Mouse (Mus musculus): ENCODE measurements around the gene Rnf144b. TPM values are rescaled to one million over a fixed set of nuclear protein-coding genes. Genes with fewer than 3 reads are reported as not detected.
A peak's percentile ranks its signal among the peaks of the same experiment; 100 is the strongest.

Rnf144b gene
- total RNA-seq, 2 experiments from 2014 or later, result 19.1 to 21.0 TPM

DNA sequence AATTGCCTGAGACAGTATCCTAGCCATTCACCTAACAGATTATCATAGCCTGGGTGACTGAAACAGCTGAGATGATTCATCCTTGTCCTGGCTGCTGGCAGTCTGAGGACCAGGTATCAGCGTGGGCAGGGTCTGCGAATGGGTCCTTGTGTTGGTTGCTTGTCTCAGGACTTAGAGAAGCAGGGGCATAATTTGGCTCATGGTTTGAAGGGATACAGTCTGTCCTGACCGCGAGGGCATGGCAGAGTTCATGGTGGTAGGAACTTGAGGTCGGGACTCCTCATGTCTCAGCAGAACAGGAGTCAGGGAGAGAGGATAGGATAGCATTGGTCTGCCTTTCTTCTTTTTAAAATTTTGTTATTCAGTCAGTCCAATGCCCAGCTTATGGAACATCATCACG is 121.1 kb downstream of the Rnf144b start:
- DNase-seq (ENCODE audit: low spot score in 2 of 2), result no peak
- intact Hi-C loops (cut with DNase I), result loop anchor here (5.0 kb wide), 1 partner anchor 91 kb away; no protein-coding TSS in a partner anchor

- DNase-seq (ENCODE audit: low spot score in 2 of 2), result peak; percentile 65 to 90
- intact Hi-C loops (cut with DNase I), result loop anchor here (5.0 kb wide), 1 partner anchor 92 kb away; no protein-coding TSS in a partner anchor
Measured at GRCm38 (mm10) chr13:47244771-47245170, 122.3 kb downstream of the Rnf144b start.

DNA sequence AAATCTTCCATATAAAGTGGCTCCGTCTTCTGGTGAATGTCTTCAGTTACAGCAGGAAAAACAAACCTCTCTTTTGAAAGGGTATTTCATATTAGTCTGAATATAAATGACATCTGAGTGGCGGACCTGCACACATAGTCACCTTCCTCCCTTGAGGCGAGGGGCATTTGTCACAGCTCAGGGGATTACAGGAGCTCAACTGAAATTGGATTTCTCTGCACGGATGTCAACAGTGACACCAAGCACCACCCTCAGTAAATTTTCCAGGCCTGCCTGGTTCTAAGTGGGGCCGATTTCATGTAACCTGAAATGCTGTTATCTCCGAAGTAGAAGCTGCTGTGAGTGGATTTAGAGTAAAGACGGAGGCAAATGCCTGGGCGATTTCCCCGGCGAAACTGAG is 124.0 kb downstream of the Rnf144b start:
- DNase-seq (ENCODE audit: low spot score in 2 of 2), result no peak
- intact Hi-C loops (cut with DNase I), result no loop called here

DNA sequence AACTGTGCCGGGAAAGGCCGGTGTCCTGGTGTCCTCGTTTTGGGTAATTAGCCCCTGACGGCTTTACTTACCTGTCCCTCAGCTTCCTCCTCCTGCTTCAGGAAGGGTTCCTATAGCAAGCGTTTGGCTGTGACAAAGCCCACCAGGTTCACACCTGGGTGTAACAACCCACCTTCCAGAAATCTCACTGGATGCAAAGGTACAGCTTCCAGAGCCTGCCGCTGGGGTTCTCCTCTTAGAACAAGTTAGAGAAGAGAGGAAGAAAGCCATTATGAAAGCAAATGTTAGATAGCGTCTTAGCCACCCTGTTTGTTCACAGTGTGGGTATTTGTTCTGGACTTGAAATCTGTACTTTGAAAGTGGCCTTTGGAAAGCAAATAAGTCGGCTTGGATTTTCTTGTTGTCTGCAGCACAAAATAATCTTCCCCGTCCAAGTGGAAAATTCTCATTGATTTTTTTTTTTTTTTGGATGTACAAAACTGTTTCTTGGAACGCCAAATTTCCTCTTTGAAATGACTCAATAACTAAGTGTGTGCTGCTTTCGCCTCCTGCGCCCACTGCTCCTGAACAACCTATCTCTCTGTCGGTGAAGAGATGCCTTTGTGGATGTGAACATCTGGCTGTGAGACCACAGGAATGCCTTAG is 124.8 kb downstream of the Rnf144b start:
- intact Hi-C loops (cut with DNase I), result no loop called here
- DNase-seq (ENCODE audit: low spot score in 2 of 2), result no peak

GRCm38 (mm10) chr13:47248289-47249010 is 126.0 kb downstream of the Rnf144b start:
- peak in 1 of 2 experiments; percentile 28 for DNase-seq (ENCODE audit: low spot score in 2 of 2)
- intact Hi-C loops (cut with DNase I), result no loop called here

GRCm38 (mm10) chr13:47250615-47251014 is 128.2 kb downstream of the Rnf144b start:
- intact Hi-C loops (cut with DNase I), result no loop called here
- no peak for DNase-seq (ENCODE audit: low spot score in 2 of 2)

- intact Hi-C loops (cut with DNase I), result no loop called here
- DNase-seq (ENCODE audit: low spot score in 2 of 2), result no peak
Measured at GRCm38 (mm10) chr13:47251114-47251764, 128.8 kb downstream of the Rnf144b start.

DNA sequence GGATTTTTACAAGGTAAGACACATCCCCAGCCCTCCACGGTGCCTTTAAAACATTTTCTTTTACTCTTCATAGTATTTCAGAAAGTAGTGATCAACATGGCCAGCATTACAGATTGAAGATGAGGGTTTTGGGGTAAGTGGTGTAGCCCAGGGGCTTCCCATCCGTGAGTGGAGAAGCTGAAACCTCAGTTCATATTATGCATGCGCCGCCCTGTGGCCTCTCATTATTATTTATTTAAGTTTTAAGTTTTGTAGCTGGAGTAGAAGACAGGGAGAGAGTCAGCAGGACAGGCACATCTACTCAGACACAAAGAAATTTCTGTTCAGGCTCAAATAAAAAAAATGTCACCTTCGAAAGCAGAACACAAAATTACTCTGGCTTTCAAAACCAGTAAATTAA is 131.3 kb downstream of the Rnf144b start:
- intact Hi-C loops (cut with DNase I), result no loop called here
- DNase-seq (ENCODE audit: low spot score in 2 of 2), result no peak

DNA sequence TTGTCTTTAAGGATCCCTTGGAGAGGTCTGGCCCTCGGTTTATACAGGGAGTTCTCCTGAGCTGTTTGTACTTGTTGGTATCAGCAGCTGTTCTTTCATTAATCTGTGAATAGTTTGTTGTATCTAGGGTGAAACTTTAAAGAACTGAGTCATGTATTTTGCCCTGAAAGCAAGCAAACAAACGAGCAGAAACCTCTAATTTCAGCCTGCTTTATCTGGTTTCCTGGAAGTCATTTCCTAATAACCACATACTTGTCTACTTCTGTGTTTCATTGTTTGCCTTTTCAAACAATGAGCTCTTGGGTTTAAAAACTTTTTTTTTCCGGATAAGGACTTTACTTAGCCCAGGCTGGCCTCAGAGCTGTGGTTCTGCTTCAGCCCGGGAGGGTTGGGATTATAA is 136.8 kb downstream of the Rnf144b start:
- intact Hi-C loops (cut with DNase I), result no loop called here
- no peak for DNase-seq (ENCODE audit: low spot score in 2 of 2)

DNA sequence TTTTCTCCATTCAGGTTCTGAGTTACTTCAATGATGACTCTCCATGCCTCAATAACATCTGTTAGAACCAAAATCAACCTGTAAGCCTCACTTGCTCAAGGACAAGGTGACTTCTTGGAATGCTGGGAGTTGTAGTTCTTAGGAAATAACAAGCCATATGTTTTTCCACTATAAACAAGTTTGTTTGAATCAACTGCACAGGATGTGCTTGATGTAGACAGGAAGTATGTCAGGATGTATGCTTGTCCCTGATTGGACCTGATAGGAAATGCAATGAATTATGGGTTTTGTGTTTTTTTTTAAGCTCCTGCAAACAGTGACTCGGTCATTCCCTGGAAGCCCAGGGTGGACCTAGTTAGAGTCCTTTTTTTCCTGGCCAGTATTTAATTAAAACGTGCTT is 139.5 kb downstream of the Rnf144b start:
- intact Hi-C loops (cut with DNase I), result no loop called here
- DNase-seq (ENCODE audit: low spot score in 2 of 2), result peak in 1 of 2 experiments; percentile 35

DNA sequence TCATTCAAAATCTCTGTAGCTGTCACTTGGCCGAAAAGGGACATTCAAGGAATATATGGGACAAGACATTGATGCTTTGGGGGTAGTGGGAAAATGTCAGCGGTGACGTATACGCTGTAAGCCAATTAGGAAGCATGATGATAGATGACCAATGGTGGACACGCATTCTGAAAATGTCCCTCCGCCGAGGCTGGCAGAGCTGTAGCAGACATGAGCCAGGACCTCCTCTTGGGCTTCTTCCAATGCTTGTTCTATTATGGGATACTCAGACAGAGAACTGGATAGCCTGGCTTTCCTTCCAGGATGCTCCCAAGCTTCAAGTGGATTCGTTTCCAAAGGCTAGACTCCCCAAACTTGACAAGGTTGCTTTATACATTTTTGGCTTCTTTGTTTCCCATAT is 141.9 kb downstream of the Rnf144b start:
- DNase-seq (ENCODE audit: low spot score in 2 of 2), result peak in 1 of 2 experiments; percentile 28
- intact Hi-C loops (cut with DNase I), result no loop called here

DNA sequence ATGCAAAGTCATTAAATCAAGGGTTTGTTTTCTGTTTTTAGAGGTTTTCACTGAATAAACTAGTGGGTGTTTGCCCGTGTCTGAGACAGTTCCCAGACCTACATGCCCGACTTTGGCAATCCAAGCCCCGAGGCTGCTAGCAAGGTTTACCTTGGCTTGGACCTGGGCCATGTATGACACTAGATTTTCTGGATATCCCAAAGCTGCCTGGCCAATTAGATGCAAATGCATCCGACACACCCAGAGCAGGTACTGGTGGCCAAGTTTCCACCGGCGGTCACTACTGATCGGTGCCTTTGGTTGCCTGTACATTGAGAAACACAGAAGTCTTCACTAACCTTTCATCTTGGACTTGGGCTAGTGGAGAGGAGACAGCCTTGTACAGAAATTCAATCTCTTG is 144.0 kb downstream of the Rnf144b start:
- DNase-seq (ENCODE audit: low spot score in 2 of 2), result no peak
- intact Hi-C loops (cut with DNase I), result no loop called here

DNA sequence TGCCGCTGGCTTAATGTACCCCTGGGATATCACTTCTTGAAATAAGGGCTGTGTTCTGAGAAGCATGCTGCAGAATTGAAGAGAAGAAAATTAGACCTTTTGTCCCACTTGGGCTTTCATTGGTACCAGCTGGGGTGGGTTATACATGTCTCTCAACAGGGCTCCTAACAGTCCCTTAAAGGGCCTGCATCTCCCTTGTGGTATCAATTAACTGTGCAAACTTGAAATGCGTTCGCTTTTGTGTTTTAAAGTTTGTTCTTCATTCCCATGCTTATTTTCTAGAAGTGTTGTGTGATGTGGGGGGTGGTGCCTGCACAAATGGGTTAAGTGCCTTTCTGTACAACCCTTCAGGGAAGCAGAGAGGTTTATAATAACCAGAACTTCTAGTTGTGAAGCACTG is 145.8 kb downstream of the Rnf144b start:
- intact Hi-C loops (cut with DNase I), result no loop called here
- no peak for DNase-seq (ENCODE audit: low spot score in 2 of 2)

DNA sequence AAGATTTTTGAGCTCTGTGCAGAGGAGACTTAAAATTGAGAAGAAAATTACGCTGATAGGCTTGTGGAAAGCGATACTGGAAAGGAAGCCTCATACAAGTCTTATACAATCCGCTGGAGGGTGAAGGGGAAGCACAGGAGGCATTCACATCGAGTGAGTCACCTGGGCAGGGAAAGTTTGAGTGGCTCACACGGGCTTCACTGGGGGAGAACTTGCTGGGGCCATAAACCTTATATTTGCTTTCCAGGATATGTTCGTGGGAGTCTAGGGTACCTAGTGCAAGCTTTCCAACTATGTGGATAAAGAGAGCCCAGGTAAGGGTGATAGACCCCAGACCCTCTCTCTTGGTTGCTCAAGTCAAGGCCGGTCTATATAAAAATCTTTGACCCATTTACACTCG is 150.5 kb downstream of the Rnf144b start:
- no peak for DNase-seq (ENCODE audit: low spot score in 2 of 2)
- intact Hi-C loops (cut with DNase I), result no loop called here

GRCm38 (mm10) chr13:47273487-47273886 is 151.0 kb downstream of the Rnf144b start:
- DNase-seq (ENCODE audit: low spot score in 2 of 2), result no peak
- intact Hi-C loops (cut with DNase I), result no loop called here

GRCm38 (mm10) chr13:47274139-47274538 is 151.7 kb downstream of the Rnf144b start:
- intact Hi-C loops (cut with DNase I), result no loop called here
- no peak for DNase-seq (ENCODE audit: low spot score in 2 of 2)

- no peak for DNase-seq (ENCODE audit: low spot score in 2 of 2)
- intact Hi-C loops (cut with DNase I), result no loop called here
Measured at GRCm38 (mm10) chr13:47277000-47277823, 154.8 kb downstream of the Rnf144b start.

DNA sequence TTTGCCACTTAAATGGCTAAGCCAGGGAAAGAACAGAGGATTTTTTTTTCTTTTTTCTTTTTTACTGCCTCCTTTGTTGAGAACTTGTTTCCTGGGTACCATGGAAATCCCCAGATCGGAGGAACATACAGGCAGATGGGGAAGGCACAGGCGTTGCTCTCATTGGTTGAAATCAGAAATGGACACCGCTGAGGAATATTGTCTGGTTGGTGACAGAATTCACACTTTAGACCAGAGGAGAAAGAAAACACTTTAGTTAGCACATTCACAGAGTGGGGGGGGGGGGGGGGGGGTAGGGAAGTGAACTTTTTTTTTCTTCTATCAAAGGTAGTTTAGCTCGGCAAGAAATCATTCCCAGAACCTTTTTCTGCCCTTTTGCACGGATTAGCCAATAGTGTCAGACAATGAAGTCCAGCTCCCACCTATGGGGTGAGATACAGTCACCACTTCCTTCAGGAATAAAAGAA is 155.4 kb downstream of the Rnf144b start:
- intact Hi-C loops (cut with DNase I), result no loop called here
- no peak for DNase-seq (ENCODE audit: low spot score in 2 of 2)

DNA sequence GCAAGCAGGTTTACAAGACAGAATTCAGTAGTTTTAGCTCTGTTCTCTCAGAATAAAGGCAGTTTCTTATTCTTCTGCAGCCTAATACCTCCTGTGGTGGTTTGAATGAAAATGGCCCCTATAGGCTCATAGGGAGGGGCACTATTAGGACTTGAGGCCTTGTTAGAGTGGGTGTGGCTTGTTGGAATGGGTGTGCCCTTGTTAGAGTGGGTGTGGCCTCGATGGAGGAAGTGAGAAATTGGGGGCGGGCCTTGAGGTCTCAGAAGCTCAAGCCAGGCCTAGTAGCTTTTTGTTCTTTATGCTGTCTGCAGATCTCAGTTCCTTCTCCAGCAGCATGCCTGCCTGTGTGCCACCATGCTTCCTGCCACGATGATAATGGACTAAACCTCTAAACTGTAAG is 159.8 kb downstream of the Rnf144b start:
- no peak for DNase-seq (ENCODE audit: low spot score in 2 of 2)
- intact Hi-C loops (cut with DNase I), result loop anchor here (10.0 kb wide), 1 partner anchor 267 kb away; the partner anchor contains the start of gene Nhlrc1

DNA sequence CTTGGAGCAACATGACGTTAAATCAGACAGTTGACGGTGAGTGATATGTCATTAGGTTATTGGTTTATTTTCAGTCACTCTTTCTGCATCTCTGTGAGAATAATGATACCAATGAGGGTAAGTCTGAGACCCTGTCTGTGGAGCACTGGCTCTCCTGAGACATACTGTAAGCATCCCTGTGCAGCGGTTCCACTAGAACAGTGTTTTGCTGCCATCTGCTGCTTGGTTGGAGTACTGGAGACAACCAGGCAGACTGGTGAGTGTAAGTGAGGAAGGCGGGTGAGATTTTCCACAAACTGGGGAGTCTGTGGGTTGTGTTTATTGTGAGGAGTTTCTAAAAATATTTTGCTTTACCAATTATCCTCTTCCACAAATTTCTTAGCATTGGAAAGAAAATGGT is 166.0 kb downstream of the Rnf144b start:
- intact Hi-C loops (cut with DNase I), result loop anchor here (1.0 to 10.0 kb wide), 3 partner anchors 136 to 274 kb away; partner anchors contain the start of gene Nhlrc1
- DNase-seq (ENCODE audit: low spot score in 2 of 2), result peak; percentile 77 to 78

Data from left cerebral cortex, postnatal 25 days (tissue).